Mouse (Mus musculus) liver, adult 2 months (tissue): ENCODE results near the gene Ism2.

Source experiments
- CTCF ChIP-seq: fragments of 200-500 bp; IDR thresholded peaks from 2 replicates; pipeline ENCODE4 v1.5.1; 2011; ENCODE audit warnings: low read depth, low read length, control low read depth
- POLR2A ChIP-seq: fragments of 200-500 bp; IDR thresholded peaks from 2 replicates; pipeline ENCODE4 v1.6.1; 2011; ENCODE audit warnings: low read length, control low read depth; ENCODE audit not compliant: insufficient read depth; ENCODE audit errors: extremely low read depth

GRCm38 (mm10) chr12:87305767-87306583, 6.5 kb upstream of the Ism2 start:
- TF ChIP-seq CTCF (no peak), POLR2A (no peak)
